Mouse (Mus musculus) embryonic fibroblast, embryonic 13.5 days (primary cell): Measurements from ENCODE around the gene Ncapd3. TPM values are rescaled to one million over a fixed set of nuclear protein-coding genes. Genes with fewer than 3 reads are reported as not detected.

Experiments
- H3K27ac ChIP-seq: 2 replicates; pipeline ENCODE4 v1.5.1; 2012; ENCODE audit warnings: low read length, control low read depth, inconsistent platforms; ENCODE audit not compliant: insufficient read depth
- H3K4me1 ChIP-seq: 2 replicates; pipeline ENCODE4 v1.6.1; 2011; ENCODE audit warnings: low read length; ENCODE audit not compliant: control insufficient read depth, insufficient read depth
- H3K4me3 ChIP-seq: 2 replicates; pipeline ENCODE4 v1.5.1; 2011; ENCODE audit warnings: mild to moderate bottlenecking, control low read depth, low read length; ENCODE audit not compliant: insufficient read depth
- CTCF ChIP-seq: IDR thresholded peaks from 2 replicates; pipeline ENCODE4 v1.5.1; 2011; ENCODE audit warnings: mild to moderate bottlenecking, control low read depth, low read length, moderate library complexity, borderline replicate concordance; ENCODE audit not compliant: insufficient read depth
- POLR2A ChIP-seq: IDR thresholded peaks from 2 replicates; pipeline ENCODE4 v1.6.1; 2011; ENCODE audit warnings: low read depth, mild to moderate bottlenecking, control low read depth, low read length, moderate library complexity
- polyA plus RNA-seq: library from polyadenylated mRNA; stranded (reverse); fragments of >200 nt; gene quantifications from 2 replicates; pipeline ENCODE4 v1.2.4, GENCODE M21; 2011; ENCODE audit warnings: low read depth; ENCODE audit not compliant: missing spikeins, insufficient read length

Ncapd3 gene
- polyA plus RNA-seq, 1 experiment, result 18.2 TPM

DNA sequence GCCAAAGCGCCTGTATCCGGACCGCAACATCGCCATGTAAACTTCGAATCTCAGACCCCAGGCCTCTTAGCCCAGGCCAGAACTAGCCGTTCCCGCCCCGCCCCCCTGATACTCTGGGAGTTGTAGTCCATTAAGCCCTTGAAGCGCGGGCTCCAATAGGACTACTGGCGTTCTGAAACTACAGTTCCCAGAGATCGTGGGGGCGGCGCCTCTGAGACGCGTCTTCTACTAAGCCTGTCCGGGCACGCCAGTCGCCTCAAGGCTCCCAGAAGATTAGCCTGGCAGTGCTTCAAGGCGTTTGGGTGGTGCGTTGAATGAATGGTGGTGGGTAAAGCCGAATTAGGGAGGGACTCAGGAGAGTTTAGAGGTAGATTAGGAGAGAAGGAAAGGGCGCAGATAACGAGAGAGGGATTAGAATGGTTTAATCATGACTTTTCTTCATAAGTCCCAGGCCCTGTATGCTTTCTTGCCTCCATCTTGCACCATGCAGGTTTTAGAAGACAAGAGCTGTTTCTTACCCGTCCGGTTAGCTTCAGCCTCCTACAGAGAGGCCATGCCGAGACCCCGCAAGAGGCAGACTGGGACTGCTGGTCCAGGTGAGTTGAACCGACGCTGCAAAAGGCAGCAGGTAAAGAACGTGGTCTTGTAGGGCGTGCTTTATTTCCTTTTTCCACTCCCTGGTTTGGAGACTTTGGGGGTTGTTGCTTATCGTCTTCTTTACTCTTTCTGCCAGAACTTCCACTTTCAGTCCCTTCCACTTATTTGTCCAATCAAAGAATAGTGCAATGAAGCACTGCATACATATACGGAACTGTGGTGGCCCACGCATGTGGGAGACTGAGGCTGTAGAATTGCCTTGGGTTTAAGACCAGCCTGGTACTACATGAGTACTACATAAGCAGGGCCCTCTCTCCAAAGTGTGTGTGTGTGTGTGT lies 30.2 kb upstream of the Ncapd3 start, which contains the start of the genes Acad8 and Thyn1:
Gene Acad8, minus strand, starts transcription at position 106 of the 935 bp plus-strand sequence.
Gene Thyn1, plus strand, starts transcription at position 250 of the 935 bp plus-strand sequence.
- H3K27ac ChIP-seq, result peak within 1 kb of the TSS; percentile 50
- peak within 1 kb of the TSS; percentile 98 for H3K4me3 ChIP-seq
- TF ChIP-seq POLR2A, result peak; percentile 87
- no peak for TF ChIP-seq CTCF
- H3K4me1 ChIP-seq, result peaks cover 8% of the 10 kb centered on the region

DNA sequence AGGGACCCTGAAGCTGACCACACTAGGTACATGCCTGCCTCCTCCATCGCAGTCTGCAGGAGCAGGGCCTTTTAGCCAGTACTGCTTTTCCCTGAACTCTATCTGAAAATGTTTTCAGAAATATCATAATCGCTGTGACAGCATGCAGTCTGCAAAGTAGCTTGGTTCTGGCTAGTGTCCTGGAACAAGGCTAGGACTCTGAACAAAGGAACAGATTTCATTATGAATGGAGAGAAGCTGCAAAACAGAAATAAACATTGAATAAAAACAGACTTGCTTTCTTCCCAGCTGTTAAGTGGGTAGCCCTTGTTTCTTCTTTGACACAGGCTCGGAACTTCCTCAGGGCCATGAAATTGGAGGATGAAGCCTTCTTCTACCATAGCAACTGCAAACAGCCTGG lies 24.7 kb upstream of the Ncapd3 start:
- Histone ChIP-seq H3K27ac (no peak overlapping the region), H3K4me1 (peaks cover 6% of the 10 kb centered on the region), H3K4me3 (no peak overlapping the region)
- TF ChIP-seq POLR2A (no peak), CTCF (no peak)

DNA sequence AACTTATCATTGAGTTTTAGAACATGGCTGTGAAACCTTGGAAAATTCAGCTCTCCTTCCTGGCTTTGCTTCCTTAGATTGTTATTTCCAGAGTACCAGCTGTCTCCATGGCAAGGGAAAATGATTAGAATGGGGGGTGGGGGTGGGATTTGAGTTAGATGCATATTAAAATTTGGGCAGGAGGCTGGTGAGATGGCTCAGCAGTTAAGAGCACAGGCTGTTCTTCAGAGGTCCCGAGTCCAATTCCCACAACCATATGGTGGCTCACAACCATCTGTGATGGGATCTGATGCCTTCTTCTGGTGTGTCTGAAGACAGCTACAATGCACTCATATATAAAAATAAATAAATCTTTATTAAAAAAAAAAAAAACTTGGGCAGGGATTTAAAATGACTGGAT lies 24.0 kb upstream of the Ncapd3 start:
- H3K27ac ChIP-seq, result no peak overlapping the region
- no peak for TF ChIP-seq CTCF
- TF ChIP-seq POLR2A, result no peak
- no peak overlapping the region for H3K4me3 ChIP-seq
- peaks cover 4% of the 10 kb centered on the region; the same call in 1 of the 2 replicates for H3K4me1 ChIP-seq

DNA sequence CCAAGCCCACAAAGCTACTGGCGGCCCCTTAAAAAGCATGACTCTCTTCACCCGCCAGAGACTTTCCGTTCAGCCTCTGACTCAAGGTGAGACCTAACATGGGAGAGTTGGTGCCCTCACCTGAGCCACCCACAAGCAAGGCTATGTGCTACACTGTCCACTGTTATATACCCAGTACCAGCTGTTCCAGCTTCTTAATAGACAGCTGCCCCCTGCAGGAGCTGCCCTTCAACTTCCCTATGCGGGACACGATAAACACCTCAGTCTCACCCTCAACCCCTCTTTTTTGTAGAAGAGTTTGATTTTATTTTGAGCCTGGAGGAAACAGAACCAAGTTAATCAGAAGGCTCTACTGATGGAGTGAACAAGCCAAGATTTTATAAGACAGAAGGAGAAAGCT lies 23.1 kb upstream of the Ncapd3 start:
- Histone ChIP-seq H3K4me3 (no peak overlapping the region), H3K27ac (no peak overlapping the region), H3K4me1 (no peaks in the 10 kb centered on the region)
- TF ChIP-seq POLR2A (no peak), CTCF (no peak)

DNA sequence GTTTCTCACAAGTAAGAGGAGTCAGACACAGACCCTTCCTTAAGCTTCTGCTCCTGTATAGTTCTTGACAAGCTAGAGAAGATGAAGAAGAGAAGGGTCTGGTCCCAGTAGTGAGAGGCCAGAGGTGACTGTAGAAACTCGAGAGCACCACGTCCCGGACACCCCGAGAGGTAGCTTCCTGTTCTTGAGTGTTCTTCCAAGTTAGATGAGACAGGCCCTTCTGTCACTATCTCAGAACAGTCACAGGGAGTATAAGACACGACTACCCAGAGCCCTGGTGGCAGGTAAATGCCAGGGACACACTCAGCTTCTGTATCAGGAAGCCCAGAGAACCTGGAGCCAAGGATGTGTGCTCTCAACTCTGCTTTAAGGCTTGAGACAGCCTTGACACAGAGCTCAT lies 20.7 kb upstream of the Ncapd3 start:
- no peak overlapping the region for H3K4me3 ChIP-seq
- H3K27ac ChIP-seq, result no peak overlapping the region
- TF ChIP-seq POLR2A (no peak), CTCF (no peak)
- no peaks in the 10 kb centered on the region for H3K4me1 ChIP-seq

DNA sequence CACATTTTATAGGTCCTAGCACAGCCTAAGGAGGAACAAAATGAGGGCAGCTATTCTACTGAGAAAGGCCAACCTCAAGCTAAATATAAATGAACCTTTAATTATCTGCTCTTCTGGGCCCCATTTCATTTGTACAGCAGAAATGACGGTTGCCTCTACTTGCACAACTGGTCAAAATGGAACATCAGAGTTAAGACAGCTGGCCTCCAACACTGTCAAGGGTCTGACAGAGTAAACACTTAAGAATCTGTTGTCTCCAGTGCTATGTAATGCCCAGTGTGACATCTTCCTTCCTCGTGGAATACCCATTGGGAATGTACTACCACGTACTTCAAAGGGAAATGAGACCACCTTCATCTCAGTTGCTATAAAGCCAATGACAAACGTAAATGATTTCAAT lies 18.4 kb upstream of the Ncapd3 start:
- no peak for TF ChIP-seq CTCF
- no peak for TF ChIP-seq POLR2A
- H3K4me1 ChIP-seq, result no peaks in the 10 kb centered on the region
- no peak overlapping the region for H3K4me3 ChIP-seq
- no peak overlapping the region for H3K27ac ChIP-seq

DNA sequence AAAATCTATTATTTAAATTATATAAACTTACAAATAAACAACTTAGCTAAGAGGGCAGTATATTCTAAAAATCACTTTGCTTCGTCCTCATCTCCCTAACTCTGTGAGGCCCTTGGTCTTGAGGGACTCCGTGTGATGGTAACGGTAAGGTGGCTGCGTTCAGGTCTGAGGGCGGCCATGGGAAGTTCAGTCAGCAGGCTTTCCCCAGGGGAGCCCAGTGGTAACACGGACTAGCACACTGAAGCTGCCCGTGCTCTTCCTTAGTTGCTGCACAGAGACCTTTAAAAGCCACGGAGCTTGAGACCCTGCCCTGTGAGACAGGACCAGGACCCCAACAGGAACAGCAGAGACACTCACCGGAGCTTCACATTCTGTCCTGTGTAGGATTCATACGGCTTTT lies 11.0 kb upstream of the Ncapd3 start:
- Histone ChIP-seq H3K27ac (no peak overlapping the region), H3K4me1 (no peaks in the 10 kb centered on the region), H3K4me3 (no peak overlapping the region)
- TF ChIP-seq CTCF (no peak), POLR2A (no peak)

DNA sequence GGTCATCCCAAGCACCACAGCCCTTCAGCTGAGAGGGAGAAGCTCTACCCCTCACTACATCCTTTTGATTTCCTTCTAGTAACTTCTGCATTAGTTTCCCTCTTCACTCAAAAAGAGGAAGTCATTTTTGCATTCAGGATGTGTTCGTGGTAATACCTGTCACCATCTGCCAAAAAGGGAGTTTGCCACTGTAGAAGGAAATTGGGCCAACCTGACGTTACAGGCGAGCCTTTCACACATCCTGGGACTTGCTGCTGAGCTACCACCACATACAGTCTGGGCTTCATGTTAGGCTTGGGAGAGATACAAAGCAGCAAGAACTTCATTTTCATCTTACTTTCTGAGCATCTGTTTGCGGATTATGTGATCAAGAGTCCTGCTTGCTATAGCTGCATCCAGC lies 6.3 kb upstream of the Ncapd3 start:
- Histone ChIP-seq H3K27ac (no peak overlapping the region), H3K4me3 (no peak overlapping the region), H3K4me1 (peaks cover 10% of the 10 kb centered on the region; the same call in 1 of the 2 replicates)
- no peak for TF ChIP-seq CTCF
- no peak for TF ChIP-seq POLR2A

DNA sequence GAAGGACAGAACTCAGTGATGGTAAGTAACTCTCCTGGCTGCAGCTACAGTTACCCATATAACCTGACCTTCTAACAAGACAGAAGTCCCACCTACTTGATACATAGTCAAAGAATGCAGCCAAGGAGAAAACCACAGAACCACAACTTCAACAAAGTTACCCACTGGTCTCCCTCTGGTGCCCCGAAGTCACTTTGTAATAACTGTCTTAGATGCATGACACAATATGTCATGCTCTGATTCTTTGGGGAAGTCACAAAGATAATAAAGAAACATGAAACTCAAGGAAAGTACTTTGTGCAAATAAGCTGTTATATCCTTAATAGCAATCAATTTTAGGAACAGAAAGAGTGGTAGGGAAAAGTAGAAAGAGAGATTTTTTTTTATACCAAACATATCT lies 3.3 kb upstream of the Ncapd3 start:
- H3K4me3 ChIP-seq, result no peak overlapping the region
- no peak overlapping the region for H3K27ac ChIP-seq
- TF ChIP-seq CTCF, result no peak
- no peak for TF ChIP-seq POLR2A
- peaks cover 10% of the 10 kb centered on the region; the same call in 1 of the 2 replicates for H3K4me1 ChIP-seq
